Mouse (Mus musculus) c-Kit-negative CD71-positive TER-119-positive erythroid progenitor cells, embryonic 14.5 days (primary cell): Measurements from ENCODE around the gene Cdk16.
"Not testable (repeated sequence)": the region's sequence is repeated elsewhere in the genome, so short reads cannot be mapped to it uniquely, and the experiment has no call there.

Experiments used
- DNase-seq: peaks from one replicate; pipeline ENCODE4 v3.0.0-alpha.2; 2013; ENCODE audit warnings: low read depth, low spot score

Cdk16 gene

GRCm38 (mm10) chrX:20687519-20688067 is at the start of gene Cdk16:
Cdk16 (plus strand) TSS chrX:20687954.
- peak; percentile 79 for DNase-seq

- no peak for DNase-seq
These were observed 49.6 kb upstream of the Cdk16 start for GRCm38 (mm10) chrX:20638141-20638540.

- no peak for DNase-seq
These were observed 43.0 kb upstream of the Cdk16 start for GRCm38 (mm10) chrX:20644780-20645179.

GRCm38 (mm10) chrX:20657593-20657992 is 30.2 kb upstream of the Cdk16 start:
- no peak for DNase-seq

- DNase-seq, result peak; percentile 33
These were observed 29.6 kb upstream of the Cdk16 start, which contains the start of gene Uba1 for GRCm38 (mm10) chrX:20658026-20658652. Uba1 (plus strand) TSS chrX:20658326.

- DNase-seq, result no peak
These were observed 28.8 kb upstream of the Cdk16 start for GRCm38 (mm10) chrX:20658891-20659406.

GRCm38 (mm10) chrX:20662317-20662715 is 25.4 kb upstream of the Cdk16 start:
- DNase-seq, result no peak

GRCm38 (mm10) chrX:20662716-20663443 is 24.9 kb upstream of the Cdk16 start:
- peak; percentile 75 for DNase-seq

- DNase-seq, result peak; percentile 20
These were observed 24.3 kb upstream of the Cdk16 start for GRCm38 (mm10) chrX:20663444-20663790.

GRCm38 (mm10) chrX:20688068-20688547 is 354 bp downstream of the Cdk16 start:
- peak; percentile 69 for DNase-seq

GRCm38 (mm10) chrX:20688615-20689014 is 861 bp downstream of the Cdk16 start:
- DNase-seq, result peak; percentile 31

- DNase-seq, result no peak
These were observed 3.8 kb downstream of the Cdk16 start for GRCm38 (mm10) chrX:20691566-20691965.

GRCm38 (mm10) chrX:20692616-20693015 is 4.9 kb downstream of the Cdk16 start:
- no peak for DNase-seq

- DNase-seq, result no peak
These were observed 8.1 kb downstream of the Cdk16 start for GRCm38 (mm10) chrX:20695842-20696241.

- no peak for DNase-seq
These were observed 16.1 kb downstream of the Cdk16 start, which contains the start of gene Usp11 for GRCm38 (mm10) chrX:20703741-20704290. Usp11 (plus strand) TSS chrX:20703906.

GRCm38 (mm10) chrX:20704295-20705082 is 16.7 kb downstream of the Cdk16 start:
- DNase-seq, result peak; percentile 24

GRCm38 (mm10) chrX:20705083-20705402 is 17.3 kb downstream of the Cdk16 start:
- DNase-seq, result no peak

- no peak for DNase-seq
These were observed 40.9 kb downstream of the Cdk16 start for GRCm38 (mm10) chrX:20728681-20729080.

- not testable (repeated sequence) for DNase-seq
These were observed 42.3 kb downstream of the Cdk16 start for GRCm38 (mm10) chrX:20730048-20730447.

- DNase-seq, result no peak
These were observed 48.7 kb downstream of the Cdk16 start for GRCm38 (mm10) chrX:20736479-20736878.

- DNase-seq, result no peak
These were observed 61.1 kb downstream of the Cdk16 start for GRCm38 (mm10) chrX:20748829-20749228.
